16 mouse cellular contexts compared by ENCODE assay signal in genomic region chr5:149049435-149049834, GRCm38 (mm10). TPM values are rescaled to one million over a fixed set of nuclear protein-coding genes. Genes with fewer than 3 reads are reported as not detected.
DNase-seq lines count a peak whose midpoint lies in the region; ATAC-seq and TF ChIP-seq lines count a peak whose summit lies in the region.
"Had no signal": no experiment of that assay in that cellular context is flagged by ENCODE, and none has a peak within 500 bp of the region (broad histone marks: within the 10 kb centered on the region; RNA-seq: fewer than 3 reads in every experiment).

No protein-coding gene starts in this region.

- H3K79me2 ChIP-seq in MEL (ENCODE audit: control insufficient read depth, insufficient read depth, low read length, poor library complexity): peaks cover 33% of the 10 kb centered on the region

- H3K9ac ChIP-seq in kidney, postnatal 0 days (ENCODE audit: low read depth, low read length): no peak overlapping the region
- no peak overlapping the region for H3K9ac ChIP-seq in MEL (ENCODE audit: control insufficient read depth, low read depth, low read length, poor library complexity, severe bottlenecking)
- H3K9ac ChIP-seq: hindbrain, embryonic 12.5 days had no signal

- no peaks in the 10 kb centered on the region for H3K4me1 ChIP-seq in kidney, postnatal 0 days (replicated peaks; ENCODE audit: insufficient read depth, low read length)
- H3K4me1 ChIP-seq in MEL (ENCODE audit: control insufficient read depth in 1 of 2, insufficient read depth in 2 of 2, low read length in 2 of 2): peaks cover 14 to 15% of the 10 kb centered on the region in 2 experiments; a peak in 3 of 4 replicates

- no peak for TF ChIP-seq RAD21 in MEL (IDR thresholded peaks at IDR 0.05; ENCODE audit: low read depth, low read length)

- no peaks in the 10 kb centered on the region for H3K27me3 ChIP-seq in kidney, postnatal 0 days (ENCODE audit: insufficient read depth, low read length)
- H3K27me3 ChIP-seq in MEL (ENCODE audit: control insufficient read depth in 1 of 2, insufficient read depth in 2 of 2, low read length in 2 of 2): no peaks in the 10 kb centered on the region
- H3K27me3 ChIP-seq: CH12.LX; hindbrain, embryonic 12.5 days; megakaryocyte, embryonic 14.5 days had no signal

- TF ChIP-seq POLR2A in MEL (IDR thresholded peaks at IDR 0.05; ENCODE audit: control insufficient read depth in 1 of 2, insufficient read depth in 1 of 2, low read depth in 1 of 2, low read length in 2 of 2, poor library complexity in 1 of 2): no peak

- peaks cover 12% of the 10 kb centered on the region for H3K36me3 ChIP-seq in kidney, postnatal 0 days (ENCODE audit: insufficient read depth, low read length)
- H3K36me3 ChIP-seq in MEL (ENCODE audit: control insufficient read depth in 1 of 2, insufficient read depth in 2 of 2, low read length in 2 of 2): peaks cover 23 to 27% of the 10 kb centered on the region in 2 experiments

- TF ChIP-seq EP300 in MEL (IDR thresholded peaks at IDR 0.05; ENCODE audit: low read depth in 1 of 2, low read length in 2 of 2): peak in 1 of 2 experiments; percentile 32; a peak in 1 of 4 replicates

- ATAC-seq in kidney, postnatal 0 days (replicated peaks; ENCODE audit: low FRiP score, low read depth): no peak

- H3K27ac ChIP-seq in kidney, postnatal 0 days: no peak overlapping the region
- H3K27ac ChIP-seq in MEL (ENCODE audit: control insufficient read depth, low read depth, low read length): no peak overlapping the region
- H3K27ac ChIP-seq: hindbrain, embryonic 12.5 days had no signal

- H3K4me3 ChIP-seq in kidney, postnatal 0 days (replicated peaks; ENCODE audit: low read depth, low read length): no peak overlapping the region
- H3K4me3 ChIP-seq in MEL (ENCODE audit: control insufficient read depth in 1 of 2, insufficient read depth in 1 of 2, low read depth in 2 of 2, low read length in 2 of 2): no peak overlapping the region

- DNase-seq in kidney, postnatal 0 days (ENCODE audit: low spot score): no peak
- DNase-seq in kidney, postnatal 36 days: no peak
- DNase-seq in MEL (ENCODE audit: low read depth, low spot score): peak; percentile 69
- peak; percentile 58 for DNase-seq in MEL-GATA-1-ER (ENCODE audit: extremely low read depth, low read depth)
- DNase-seq in induced T-regulatory cell, adult 2 months (ENCODE audit: low read depth): peak; percentile 28
- no peak for DNase-seq in Muller cell, postnatal 12 days (ENCODE audit: inconsistent ontology term)
- no peak for DNase-seq in left cerebral cortex, adult 11 months (ENCODE audit: low spot score)
- DNase-seq: adrenal gland, postnatal 10 days; cerebellum, adult 9-11 months; heart, adult 18-20 months; kidney, adult 8-10 months; lung, adult 18-20 months; thymus, postnatal 36 days had no signal

- WGBS in kidney, postnatal 0 days: 61% methylated on average over 3 of the region's 3 CpGs

- peak overlapping the region; percentile 14; the same call in 1 of the 2 replicates for H3K4me2 ChIP-seq in kidney, postnatal 0 days (ENCODE audit: low read length)

- TF ChIP-seq CTCF in kidney, postnatal 0 days (IDR thresholded peaks at IDR 0.05; ENCODE audit: low read depth): no peak
- TF ChIP-seq CTCF in MEL (IDR thresholded peaks at IDR 0.05 in 2 of 3, conservative IDR thresholded peaks at IDR 0.05 in 1 of 3; ENCODE audit: control insufficient read depth in 1 of 3, insufficient read depth in 1 of 3, low read depth in 2 of 3, low read length in 3 of 3, poor library complexity in 1 of 3, severe bottlenecking in 1 of 3): no peak

- H3K9me3 ChIP-seq in kidney, postnatal 0 days (replicated peaks; ENCODE audit: low read length): no peaks in the 10 kb centered on the region
- H3K9me3 ChIP-seq in MEL (replicated peaks; ENCODE audit: insufficient read depth, low read length): no peaks in the 10 kb centered on the region
- H3K9me3 ChIP-seq: hindbrain, embryonic 12.5 days; megakaryocyte, embryonic 14.5 days had no signal

TF ChIP-seq in MEL, 35 proteins besides CTCF, POLR2A, EP300 and RAD21:
- TF ChIP-seq GABPA (IDR thresholded peaks at IDR 0.05; ENCODE audit: low read depth, low read length): no peak
- TF ChIP-seq RCOR1 (IDR thresholded peaks at IDR 0.05; ENCODE audit: low read depth, low read length): no peak
- TF ChIP-seq ELF1 (IDR thresholded peaks at IDR 0.05; ENCODE audit: low read depth, low read length): no peak
- TF ChIP-seq ETS1 (IDR thresholded peaks at IDR 0.05; ENCODE audit: low read depth, low read length): no peak
- no peak for TF ChIP-seq ZNF384 (IDR thresholded peaks at IDR 0.05; ENCODE audit: low read depth, low read length)
- TF ChIP-seq POLR2AphosphoS2 (IDR thresholded peaks at IDR 0.05; ENCODE audit: low read length): no peak
- peak; percentile 42; the same call in 1 of the 2 replicates for TF ChIP-seq MXI1 (IDR thresholded peaks at IDR 0.05; ENCODE audit: low read depth, low read length)
- no peak for TF ChIP-seq JUND (IDR thresholded peaks at IDR 0.05; ENCODE audit: low read depth, low read length)
- TF ChIP-seq HCFC1 (IDR thresholded peaks at IDR 0.05; ENCODE audit: low read depth, low read length): 0 out of 2 replicates have a peak, but pooled peaks have one; percentile 17
- no peak for TF ChIP-seq ZC3H11A (IDR thresholded peaks at IDR 0.05; ENCODE audit: low read depth, low read length)
- TF ChIP-seq MAX (IDR thresholded peaks at IDR 0.05; ENCODE audit: low read length): peak; percentile 10; the same call in 1 of the 2 replicates
- peak; percentile 56; the same call in 1 of the 2 replicates for TF ChIP-seq GATA1 (IDR thresholded peaks at IDR 0.05; ENCODE audit: low read depth, low read length)
- TF ChIP-seq E2F4 (IDR thresholded peaks at IDR 0.05; ENCODE audit: borderline replicate concordance, low read depth, low read length): no peak
- TF ChIP-seq SIN3A (IDR thresholded peaks at IDR 0.05; ENCODE audit: low read length): peak; percentile 66
- TF ChIP-seq UBTF (IDR thresholded peaks at IDR 0.05; ENCODE audit: borderline replicate concordance, insufficient read depth, low read depth, low read length): no peak
- TF ChIP-seq ZMIZ1 (IDR thresholded peaks at IDR 0.05; ENCODE audit: low read depth, low read length): no peak
- TF ChIP-seq NELFE (IDR thresholded peaks at IDR 0.05; ENCODE audit: low read depth, low read length): no peak
- no peak for TF ChIP-seq MYB (IDR thresholded peaks at IDR 0.05; ENCODE audit: low read depth, low read length)
- no peak for TF ChIP-seq USF2 (IDR thresholded peaks at IDR 0.05; ENCODE audit: borderline replicate concordance in 1 of 2, insufficient read depth in 1 of 2, low read depth in 1 of 2, low read length in 2 of 2)
- TF ChIP-seq MYC (IDR thresholded peaks at IDR 0.05; ENCODE audit: low read depth, low read length): 0 out of 2 replicates have a peak, but pooled peaks have one; percentile 26
- no peak for TF ChIP-seq SMC3 (IDR thresholded peaks at IDR 0.05; ENCODE audit: low read depth, low read length)
- TF ChIP-seq MAFK (IDR thresholded peaks at IDR 0.05; ENCODE audit: borderline replicate concordance, low read depth, low read length): no peak
- no peak for TF ChIP-seq CHD2 (IDR thresholded peaks at IDR 0.05; ENCODE audit: low read length)
- TF ChIP-seq TBP (IDR thresholded peaks at IDR 0.05; ENCODE audit: low read depth, low read length): peak; percentile 42; the same call in 1 of the 2 replicates

RNA-seq across cellular contexts. Expression of gene Gm42791, which starts 54.5 kb away (rescaled TPM):
- polyA plus RNA-seq in kidney, postnatal 0 days (2015; fragmentation: Nextera tagmentation; extraction: Ambion mirVana): 0.22 TPM in 1 of 2 replicates, not detected in the other
- total RNA-seq in MEL (2012; rRNA removed): 1.2 TPM in 1 of 2 replicates, not detected in the other
- polyA plus RNA-seq in MEL (2012; ENCODE audit: insufficient read depth in 1 of 2, insufficient read length in 2 of 2, low read depth in 1 of 2, low replicate concordance in 2 of 2, missing spikeins in 1 of 2): 1 to 10 TPM in 1 of 2 experiments, not detected in 1; 2.1 TPM

Comparison
In these comparisons a context has a peak if more than half of its experiments do, and no peak if none do; other contexts are left out.
1. DNase-seq: peak in MEL (single experiment), MEL-GATA-1-ER (single experiment) and induced T-regulatory cell, adult 2 months (single experiment); none in kidney, postnatal 0 days (single experiment), kidney, postnatal 36 days (0 of 2), Muller cell, postnatal 12 days (single experiment) and left cerebral cortex, adult 11 months (single experiment).